Mouse (Mus musculus): ENCODE measurements around the gene Yjefn3.
"Not testable (repeated sequence)": the region's sequence is repeated elsewhere in the genome, so short reads cannot be mapped to it uniquely, and the experiment has no call there.

The Yjefn3 gene

GRCm38 (mm10) chr8:69902163-69903062, at the start of gene Yjefn3, which contains the start of the genes Tssk6 and Ndufa13:
TSS of gene Yjefn3 (minus strand) at chr8:69902712.
TSS of gene Tssk6 (plus strand) at chr8:69902184.
TSS of gene Ndufa13 (minus strand) at chr8:69902558.
- in situ Hi-C loops (cut with MboI, MseI) = no loop called here

- in situ Hi-C loops (cut with MboI, MseI) = no loop called here
These were observed 47.8 kb upstream of the Yjefn3 start for GRCm38 (mm10) chr8:69950300-69950699.

GRCm38 (mm10) chr8:69942495-69942894, 40.0 kb upstream of the Yjefn3 start:
- in situ Hi-C loops (cut with MboI, MseI) = not testable (repeated sequence)

- in situ Hi-C loops (cut with MboI, MseI) = no loop called here
These were observed 37.9 kb upstream of the Yjefn3 start for GRCm38 (mm10) chr8:69940386-69940785.

GRCm38 (mm10) chr8:69939633-69940032, 37.1 kb upstream of the Yjefn3 start:
- in situ Hi-C loops (cut with MboI, MseI) = no loop called here

GRCm38 (mm10) chr8:69938245-69938982, 35.9 kb upstream of the Yjefn3 start:
- in situ Hi-C loops (cut with MboI, MseI) = no loop called here

- in situ Hi-C loops (cut with MboI, MseI) = no loop called here
These were observed 35.0 kb upstream of the Yjefn3 start for GRCm38 (mm10) chr8:69937466-69937865.

- in situ Hi-C loops (cut with MboI, MseI) = no loop called here
These were observed 33.7 kb upstream of the Yjefn3 start for GRCm38 (mm10) chr8:69936050-69936794.

- in situ Hi-C loops (cut with MboI, MseI) = no loop called here
These were observed 32.9 kb upstream of the Yjefn3 start for GRCm38 (mm10) chr8:69935431-69935830.

GRCm38 (mm10) chr8:69934582-69934981, 32.1 kb upstream of the Yjefn3 start:
- in situ Hi-C loops (cut with MboI, MseI) = no loop called here

GRCm38 (mm10) chr8:69933811-69934210, 31.3 kb upstream of the Yjefn3 start:
- in situ Hi-C loops (cut with MboI, MseI) = no loop called here

GRCm38 (mm10) chr8:69926901-69927300, 24.4 kb upstream of the Yjefn3 start:
- in situ Hi-C loops (cut with MboI, MseI) = no loop called here

GRCm38 (mm10) chr8:69923986-69924385, 21.5 kb upstream of the Yjefn3 start:
- in situ Hi-C loops (cut with MboI, MseI) = loop anchor here (5.0 kb wide), 1 partner anchor 73 kb away; the partner anchor contains the start of gene Gatad2a

GRCm38 (mm10) chr8:69921141-69921540, 18.6 kb upstream of the Yjefn3 start:
- in situ Hi-C loops (cut with MboI, MseI) = loop anchor here (5.0 kb wide), 1 partner anchor 76 kb away; the partner anchor contains the start of gene Gatad2a

- in situ Hi-C loops (cut with MboI, MseI) = loop anchor here (5.0 kb wide), 2 partner anchors 77 to 247 kb away; partner anchors contain the start of gene Gatad2a
These were observed 17.6 kb upstream of the Yjefn3 start for GRCm38 (mm10) chr8:69919876-69920662.

- in situ Hi-C loops (cut with MboI, MseI) = loop anchor here (5.0 kb wide), 1 partner anchor 248 kb away; no protein-coding TSS in a partner anchor
These were observed 16.5 kb upstream of the Yjefn3 start for GRCm38 (mm10) chr8:69919010-69919409.

GRCm38 (mm10) chr8:69918506-69918905, 16.0 kb upstream of the Yjefn3 start:
- in situ Hi-C loops (cut with MboI, MseI) = loop anchor here (5.0 kb wide), 1 partner anchor 249 kb away; no protein-coding TSS in a partner anchor

GRCm38 (mm10) chr8:69915748-69916147, 13.2 kb upstream of the Yjefn3 start:
- in situ Hi-C loops (cut with MboI, MseI) = loop anchor here (5.0 kb wide), 1 partner anchor 252 kb away; no protein-coding TSS in a partner anchor

- in situ Hi-C loops (cut with MboI, MseI) = no loop called here
These were observed 12.0 kb upstream of the Yjefn3 start for GRCm38 (mm10) chr8:69914526-69914925.

GRCm38 (mm10) chr8:69912478-69913074, 10.1 kb upstream of the Yjefn3 start:
- in situ Hi-C loops (cut with MboI, MseI) = no loop called here
